Mouse (Mus musculus) myocyte (in vitro differentiated cells): ENCODE data around the gene H2-Ob.

ENCODE experiments used
- CEBPB ChIP-seq: IDR thresholded peaks from 2 replicates; pipeline ENCODE4 v1.6.1; 2011; ENCODE audit warnings: mild to moderate bottlenecking, moderate library complexity; ENCODE audit not compliant: poor library complexity, insufficient read depth, severe bottlenecking
- E2F4 ChIP-seq: IDR thresholded peaks from one replicate; pipeline ENCODE4 v1.6.1; 2011; ENCODE audit warnings: mild to moderate bottlenecking, control low read depth, moderate library complexity; ENCODE audit not compliant: insufficient read depth
- MAX ChIP-seq: IDR thresholded peaks from one replicate; pipeline ENCODE4 v1.6.1; 2011; ENCODE audit warnings: low read depth, mild to moderate bottlenecking, control low read depth
- MYOG ChIP-seq, 3 experiments: IDR thresholded peaks; one replicate each; pipeline ENCODE4 v1.6.1; 2011; ENCODE audit warnings: control low read depth in 2 of 3, low read depth in 2 of 3, mild to moderate bottlenecking in 2 of 3; ENCODE audit not compliant: insufficient read length in 2 of 3, control insufficient read depth in 1 of 3, insufficient read depth in 1 of 3
- POLR2A ChIP-seq: IDR thresholded peaks from one replicate; pipeline ENCODE4 v1.6.1; 2011; ENCODE audit warnings: low read depth, mild to moderate bottlenecking, control low read depth, moderate library complexity; ENCODE audit not compliant: insufficient read length
- POLR2AphosphoS2 ChIP-seq: IDR thresholded peaks from one replicate; pipeline ENCODE4 v1.6.1; 2011; ENCODE audit warnings: low read depth, control low read depth; ENCODE audit not compliant: insufficient read length
- TCF12 ChIP-seq: IDR thresholded peaks from one replicate; pipeline ENCODE4 v1.6.1; 2011; ENCODE audit warnings: mild to moderate bottlenecking, control low read depth; ENCODE audit not compliant: poor library complexity, insufficient read depth, severe bottlenecking
- TCF3 ChIP-seq: IDR thresholded peaks from one replicate; pipeline ENCODE4 v1.6.1; 2011; ENCODE audit warnings: low read depth, control low read depth; ENCODE audit not compliant: insufficient read length
- USF1 ChIP-seq: IDR thresholded peaks from one replicate; pipeline ENCODE4 v1.6.1; 2011; ENCODE audit warnings: low read depth, mild to moderate bottlenecking, control low read depth, moderate library complexity

DNA sequence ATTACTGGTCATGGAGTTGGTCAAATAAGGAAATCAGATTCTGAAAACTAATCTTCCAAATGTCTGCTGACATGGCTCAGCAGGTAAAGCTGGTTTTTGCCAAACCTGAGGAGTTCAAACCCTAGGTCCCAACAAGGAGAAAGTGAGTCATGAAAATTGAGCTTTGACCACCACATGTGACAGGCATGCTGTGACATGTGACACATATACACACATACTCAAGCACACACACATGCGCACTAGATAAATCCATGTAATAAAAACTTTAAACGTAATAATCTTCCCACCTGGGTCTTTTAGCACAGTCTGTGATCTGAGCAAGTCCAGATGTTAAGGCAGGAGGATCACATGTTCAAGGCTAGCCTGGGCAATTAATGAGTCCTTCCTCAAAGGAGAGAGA, 65.1 kb downstream of the H2-Ob start:
- TF ChIP-seq CEBPB: no peak
- TF ChIP-seq E2F4: no peak
- TF ChIP-seq POLR2AphosphoS2: no peak
- no peak for TF ChIP-seq POLR2A
- no peak for TF ChIP-seq MAX
- no peak for TF ChIP-seq MYOG (IDR thresholded peaks at IDR 0.05; ENCODE audit: control insufficient read depth in 1 of 3, insufficient read depth in 1 of 3, insufficient read length in 2 of 3, low read depth in 2 of 3)
- TF ChIP-seq TCF3: no peak
- TF ChIP-seq TCF12: no peak
- no peak for TF ChIP-seq USF1
